Mouse (Mus musculus): ENCODE measurements around the gene Tent4a. TPM values are rescaled to one million over a fixed set of nuclear protein-coding genes. Genes with fewer than 3 reads are reported as not detected.

Gene Tent4a
- polyA plus RNA-seq, 1 experiment from 2014 or later = 5.7 TPM

GRCm38 (mm10) chr13:69542571-69543352 lies 8.3 kb upstream of the Tent4a start:
- Histone ChIP-seq H3K4me1 (peaks cover 26% of the 10 kb centered on the region), H3K9me3 (no peaks in the 10 kb centered on the region), H3K4me3 (no peak overlapping the region), H3K27me3 (no peaks in the 10 kb centered on the region; the same call in 1 of the 2 replicates), H3K27ac (0 out of 2 replicates have a peak overlapping the region, but pooled peaks have one; percentile 24), H3K9ac (no peak overlapping the region), H3K4me2 (no peak overlapping the region; the same call in 1 of the 2 replicates), H3K36me3 (no peaks in the 10 kb centered on the region)
- 48% methylated on average over 17 of the region's 17 CpGs for WGBS
- no peak for ATAC-seq (ENCODE audit: borderline replicate concordance, extremely low read depth, low FRiP score, low TSS enrichment)

GRCm38 (mm10) chr13:69541776-69542175 lies 7.4 kb upstream of the Tent4a start:
- 31% methylated on average over 10 of the region's 10 CpGs for WGBS
- Histone ChIP-seq H3K27me3 (no peaks in the 10 kb centered on the region; the same call in 1 of the 2 replicates), H3K4me3 (no peak overlapping the region), H3K9me3 (no peaks in the 10 kb centered on the region), H3K4me1 (peaks cover 29% of the 10 kb centered on the region), H3K4me2 (0 out of 2 replicates have a peak overlapping the region, but pooled peaks have one; percentile 5), H3K9ac (no peak overlapping the region), H3K36me3 (no peaks in the 10 kb centered on the region), H3K27ac (no peak overlapping the region)
- no peak for ATAC-seq (ENCODE audit: borderline replicate concordance, extremely low read depth, low FRiP score, low TSS enrichment)

DNA sequence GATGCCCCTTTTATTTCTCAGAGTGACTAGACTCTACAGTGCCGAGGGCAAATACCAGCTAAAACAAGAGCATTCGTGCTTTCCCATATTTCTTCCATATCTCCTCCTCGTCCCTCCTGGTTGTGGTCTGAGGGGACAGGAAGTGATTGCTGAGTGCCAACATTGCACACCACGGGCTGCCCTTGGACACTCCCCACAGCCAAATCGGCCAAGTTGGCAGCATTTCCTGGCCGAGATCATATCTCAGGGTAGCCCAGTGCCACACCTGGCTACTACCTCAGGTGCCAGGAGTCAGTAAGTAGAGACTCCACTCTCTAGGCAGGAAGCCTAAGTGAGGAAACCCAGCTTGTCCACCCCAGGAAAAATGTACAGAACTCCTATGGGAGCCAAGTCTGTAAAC lies 6.8 kb upstream of the Tent4a start:
- H3K9ac ChIP-seq = no peak overlapping the region

DNA sequence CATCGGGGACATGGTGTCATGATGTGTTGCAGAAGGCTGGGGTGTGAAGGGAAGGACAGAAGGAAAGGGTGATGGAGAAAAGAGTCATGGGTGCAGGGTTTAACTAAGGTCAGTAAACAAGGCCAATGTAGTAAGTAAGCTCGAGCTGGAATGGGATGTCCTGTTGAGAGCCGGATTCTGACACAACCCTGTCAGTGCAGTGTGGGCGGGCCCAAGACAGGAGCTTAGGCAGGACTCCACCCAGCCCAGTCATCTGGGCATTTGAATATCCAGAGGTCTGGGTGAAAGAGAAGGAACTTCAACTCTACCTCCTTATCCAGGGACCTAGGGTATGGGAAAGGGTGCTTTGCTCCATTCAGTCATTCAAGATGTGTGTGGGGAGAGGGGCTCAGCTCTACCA lies 3.9 kb upstream of the Tent4a start:
- Histone ChIP-seq H3K9ac (no peak overlapping the region), H3K4me1 (peaks cover 30% of the 10 kb centered on the region)
- WGBS = 29% methylated on average over 4 of the region's 4 CpGs

More for the DNA sequence above, 6.8 kb upstream of the Tent4a start:
- no peaks in the 10 kb centered on the region; the same call in 1 of the 2 replicates for H3K27me3 ChIP-seq
- no peak overlapping the region for H3K4me2 ChIP-seq
- ATAC-seq (ENCODE audit: borderline replicate concordance, extremely low read depth, low FRiP score, low TSS enrichment) = no peak
- no peaks in the 10 kb centered on the region for H3K36me3 ChIP-seq
- no peak overlapping the region for H3K27ac ChIP-seq
- 44% methylated on average over 6 of the region's 6 CpGs for WGBS
- no peaks in the 10 kb centered on the region for H3K9me3 ChIP-seq
- no peak overlapping the region for H3K4me3 ChIP-seq
- peaks cover 31% of the 10 kb centered on the region for H3K4me1 ChIP-seq

GRCm38 (mm10) chr13:69537366-69537765 lies 2.9 kb upstream of the Tent4a start:
- ATAC-seq (ENCODE audit: borderline replicate concordance, extremely low read depth, low FRiP score, low TSS enrichment) = no peak
- H3K27ac ChIP-seq = no peak overlapping the region
- H3K4me1 ChIP-seq = peaks cover 29% of the 10 kb centered on the region
- H3K4me2 ChIP-seq = no peak overlapping the region
- no peaks in the 10 kb centered on the region for H3K27me3 ChIP-seq
- H3K9me3 ChIP-seq = no peaks in the 10 kb centered on the region
- no peak overlapping the region for H3K9ac ChIP-seq
- 72% methylated on average over 7 of the region's 7 CpGs for WGBS
- H3K4me3 ChIP-seq = no peak overlapping the region
- no peaks in the 10 kb centered on the region for H3K36me3 ChIP-seq

More for the DNA sequence above, 3.9 kb upstream of the Tent4a start:
- Histone ChIP-seq H3K36me3 (no peaks in the 10 kb centered on the region), H3K9me3 (no peaks in the 10 kb centered on the region), H3K4me2 (no peak overlapping the region), H3K4me3 (no peak overlapping the region), H3K27ac (no peak overlapping the region), H3K27me3 (no peaks in the 10 kb centered on the region)
- ATAC-seq (ENCODE audit: borderline replicate concordance, extremely low read depth, low FRiP score, low TSS enrichment) = no peak

DNA sequence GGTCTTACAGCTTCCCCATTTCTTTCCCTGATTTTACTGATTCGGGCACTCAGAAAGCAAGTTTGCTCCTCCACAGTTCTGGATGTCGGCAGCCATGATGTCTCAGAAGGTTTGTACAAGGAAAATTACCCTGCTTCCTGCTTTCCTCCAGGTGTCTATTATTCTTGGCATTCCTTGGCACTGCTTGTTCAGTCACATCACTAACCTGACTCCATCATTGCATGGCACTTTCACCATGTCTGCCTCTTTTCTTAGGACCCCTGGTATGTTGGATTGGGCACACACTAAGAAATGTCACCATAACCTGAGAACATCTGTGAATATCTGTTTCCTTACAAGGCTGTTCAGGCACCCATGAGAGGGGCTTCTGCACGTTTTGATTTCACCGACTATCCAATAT lies 1.6 kb upstream of the Tent4a start:
- peaks cover 34% of the 10 kb centered on the region for H3K4me1 ChIP-seq
- no peak overlapping the region for H3K9ac ChIP-seq
- H3K4me2 ChIP-seq = peak overlapping the region; percentile 73
- peak overlapping the region; percentile 91; the same call in 1 of the 2 replicates for H3K27ac ChIP-seq
- no peaks in the 10 kb centered on the region for H3K9me3 ChIP-seq
- H3K36me3 ChIP-seq = no peaks in the 10 kb centered on the region
- no peaks in the 10 kb centered on the region for H3K27me3 ChIP-seq
- WGBS = 65% methylated on average over 4 of the region's 4 CpGs
- no peak for ATAC-seq (ENCODE audit: borderline replicate concordance, extremely low read depth, low FRiP score, low TSS enrichment)
- peak overlapping the region; percentile 66 for H3K4me3 ChIP-seq

- Histone ChIP-seq H3K36me3 (peaks cover 3% of the 10 kb centered on the region), H3K9me3 (no peaks in the 10 kb centered on the region), H3K4me3 (peak overlapping the region; percentile 66), H3K27ac (peak overlapping the region; percentile 95), H3K4me2 (peak overlapping the region; percentile 73), H3K27me3 (no peaks in the 10 kb centered on the region), H3K9ac (peak overlapping the region; percentile 62), H3K4me1 (peaks cover 40% of the 10 kb centered on the region)
- under 1% methylated on average over 82 of the region's 86 CpGs for WGBS
- peak; percentile 94 for ATAC-seq (ENCODE audit: borderline replicate concordance, extremely low read depth, low FRiP score, low TSS enrichment)
Observed at GRCm38 (mm10) chr13:69534654-69535551, 486 bp upstream of the Tent4a start.

- Histone ChIP-seq H3K4me2 (peak within 1 kb of the TSS; percentile 77), H3K4me3 (peak within 1 kb of the TSS; percentile 66), H3K27ac (peak within 1 kb of the TSS; percentile 95), H3K27me3 (no peaks in the 10 kb centered on the region), H3K36me3 (peaks cover 11% of the 10 kb centered on the region), H3K4me1 (peaks cover 40% of the 10 kb centered on the region), H3K9me3 (no peaks in the 10 kb centered on the region), H3K9ac (peak within 1 kb of the TSS; percentile 62)
- ATAC-seq (ENCODE audit: borderline replicate concordance, extremely low read depth, low FRiP score, low TSS enrichment) = no peak
- WGBS = under 1% methylated on average over 133 of the region's 155 CpGs
Observed at GRCm38 (mm10) chr13:69533405-69534333, 748 bp downstream of the Tent4a start, which contains the start of gene Nsun2. Gene Nsun2 (plus strand): TSS chr13:69533746.

DNA sequence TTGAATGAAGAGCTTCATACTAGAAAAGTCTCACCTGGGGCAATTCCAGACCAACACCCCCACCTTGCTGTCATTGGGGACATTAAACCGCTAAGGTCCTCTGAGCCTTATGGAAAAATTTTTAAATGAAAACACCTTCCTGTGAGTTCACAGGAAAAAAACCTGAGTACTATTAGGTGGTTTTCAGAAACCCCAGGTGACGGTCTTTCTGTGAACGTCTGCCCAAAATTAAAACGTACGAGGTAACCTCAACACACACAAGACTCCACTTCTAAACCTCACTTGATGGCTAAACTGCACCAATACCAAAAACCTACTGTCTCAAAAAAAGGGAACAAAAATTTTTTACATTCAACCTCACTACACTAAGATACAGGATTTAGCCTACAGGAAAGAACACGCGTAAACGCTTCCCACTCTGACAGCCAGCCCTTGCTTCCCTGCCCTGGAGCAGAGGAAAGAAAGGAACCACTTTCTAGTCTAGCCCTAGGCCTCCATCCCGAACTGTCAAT lies 1.5 kb downstream of the Tent4a start:
- ATAC-seq (ENCODE audit: borderline replicate concordance, extremely low read depth, low FRiP score, low TSS enrichment) = no peak
- Histone ChIP-seq H3K9me3 (no peaks in the 10 kb centered on the region), H3K27me3 (no peaks in the 10 kb centered on the region), H3K36me3 (peaks cover 11% of the 10 kb centered on the region), H3K9ac (peak overlapping the region; percentile 62), H3K27ac (peak overlapping the region; percentile 95), H3K4me2 (peak overlapping the region; percentile 77), H3K4me3 (peak overlapping the region; percentile 66), H3K4me1 (peaks cover 41% of the 10 kb centered on the region)
- WGBS = 2% methylated on average over 9 of the region's 9 CpGs

GRCm38 (mm10) chr13:69532101-69532892 lies 2.1 kb downstream of the Tent4a start:
- ATAC-seq (ENCODE audit: borderline replicate concordance, extremely low read depth, low FRiP score, low TSS enrichment) = no peak
- Histone ChIP-seq H3K36me3 (peaks cover 11% of the 10 kb centered on the region), H3K9me3 (no peaks in the 10 kb centered on the region), H3K9ac (peak overlapping the region; percentile 62), H3K27ac (no peak overlapping the region), H3K4me3 (peak overlapping the region; percentile 66), H3K4me2 (peak overlapping the region; percentile 77), H3K4me1 (peaks cover 45% of the 10 kb centered on the region), H3K27me3 (no peaks in the 10 kb centered on the region)
- 11% methylated on average over 14 of the region's 14 CpGs for WGBS

All from lung, embryonic 15.5 days (tissue).